Mouse (Mus musculus) MEL (cell line): Measurements from ENCODE around the gene Ssxb8. TPM values are rescaled to one million over a fixed set of nuclear protein-coding genes. Genes with fewer than 3 reads are reported as not detected.
"Not testable (repeated sequence)": the region's sequence is repeated elsewhere in the genome, so short reads cannot be mapped to it uniquely, and the experiment has no call there.

Source experiments
- DNase-seq: peaks from one replicate; pipeline ENCODE4 v3.0.0; 2011; ENCODE audit warnings: low read depth, low spot score
- H3K27ac ChIP-seq: 2 replicates; pipeline ENCODE4 v1.5.1; 2012; ENCODE audit warnings: low read depth, mild to moderate bottlenecking, control low read depth, low read length, moderate library complexity; ENCODE audit not compliant: control insufficient read depth
- H3K27me3 ChIP-seq, 2 experiments: fragments of 150-350 bp in 1 of 2; sonication (generic) in 1 of 2; 2 replicates each; pipeline ENCODE4 v1.6.1; 2012; ENCODE audit warnings: low read length in 2 of 2, mild to moderate bottlenecking in 2 of 2, improper control_type of control experiment in 1 of 2, moderate library complexity in 1 of 2; ENCODE audit not compliant: insufficient read depth in 2 of 2, control insufficient read depth in 1 of 2
- H3K36me3 ChIP-seq, 2 experiments: 2 replicates each; pipeline ENCODE4 v1.6.1; 2012 to 2014; ENCODE audit warnings: low read length in 2 of 2, improper control_type of control experiment in 1 of 2, inconsistent platforms in 1 of 2, mild to moderate bottlenecking in 1 of 2; ENCODE audit not compliant: insufficient read depth in 2 of 2, control insufficient read depth in 1 of 2
- H3K4me1 ChIP-seq, 2 experiments: fragments of 150-350 bp in 1 of 2; sonication (generic) in 1 of 2; 2 replicates each; pipeline ENCODE4 v1.6.1; 2012; ENCODE audit warnings: low read length in 2 of 2, improper control_type of control experiment in 1 of 2, mild to moderate bottlenecking in 1 of 2; ENCODE audit not compliant: insufficient read depth in 2 of 2, control insufficient read depth in 1 of 2
- H3K4me3 ChIP-seq, 2 experiments: fragments of 150-350 bp in 1 of 2; sonication (generic) in 1 of 2; 2 replicates each; pipeline ENCODE4 v1.5.1; 2012; ENCODE audit warnings: low read depth in 2 of 2, low read length in 2 of 2, mild to moderate bottlenecking in 2 of 2, moderate library complexity in 2 of 2, control low read depth in 1 of 2, improper control_type of control experiment in 1 of 2; ENCODE audit not compliant: control insufficient read depth in 1 of 2, insufficient read depth in 1 of 2
- H3K79me2 ChIP-seq: 2 replicates; pipeline ENCODE4 v1.6.1; 2012; ENCODE audit warnings: mild to moderate bottlenecking, low read length, moderate library complexity; ENCODE audit not compliant: control insufficient read depth, poor library complexity, insufficient read depth
- H3K9ac ChIP-seq: 2 replicates; pipeline ENCODE4 v1.6.1; 2012; ENCODE audit warnings: low read depth, mild to moderate bottlenecking, control low read depth, low read length, moderate library complexity; ENCODE audit not compliant: control insufficient read depth, poor library complexity, severe bottlenecking
- H3K9me3 ChIP-seq: fragments of 150-350 bp; sonication (generic); replicated peaks from 2 replicates; pipeline ENCODE4 v1.6.1; 2012; ENCODE audit warnings: mild to moderate bottlenecking, low read length, improper control_type of control experiment, moderate library complexity; ENCODE audit not compliant: insufficient read depth
- BHLHE40 ChIP-seq: IDR thresholded peaks from 2 replicates; pipeline ENCODE4 v1.6.1; 2012; ENCODE audit warnings: low read depth, mild to moderate bottlenecking, inconsistent platforms, low read length, improper control_type of control experiment, borderline replicate concordance
- CHD1 ChIP-seq: IDR thresholded peaks from 2 replicates; pipeline ENCODE4 v1.6.1; 2012; ENCODE audit warnings: low read depth, mild to moderate bottlenecking, inconsistent platforms, low read length, improper control_type of control experiment
- CHD2 ChIP-seq: IDR thresholded peaks from 2 replicates; pipeline ENCODE4 v1.6.1; 2011; ENCODE audit warnings: low read length, improper control_type of control experiment
- CTCF ChIP-seq, 3 experiments: IDR thresholded peaks in 2 of 3; conservative IDR thresholded peaks in 1 of 3; 2 replicates each; pipeline ENCODE4 v1.5.1; 2011 to 2012; ENCODE audit warnings: low read length in 3 of 3, low read depth in 2 of 3, mild to moderate bottlenecking in 2 of 3, improper control_type of control experiment in 1 of 3, inconsistent platforms in 1 of 3, mixed read lengths in 1 of 3, moderate library complexity in 1 of 3; ENCODE audit not compliant: control insufficient read depth in 1 of 3, insufficient read depth in 1 of 3, poor library complexity in 1 of 3, severe bottlenecking in 1 of 3
- ELF1 ChIP-seq: IDR thresholded peaks from 2 replicates; pipeline ENCODE4 v1.6.1; 2014; ENCODE audit warnings: low read depth, mild to moderate bottlenecking, inconsistent platforms, low read length, improper control_type of control experiment, moderate library complexity
- JUND ChIP-seq: IDR thresholded peaks from 2 replicates; pipeline ENCODE4 v1.6.1; 2011; ENCODE audit warnings: low read depth, mild to moderate bottlenecking, improper control_type of control experiment, low read length
- MAX ChIP-seq: IDR thresholded peaks from 2 replicates; pipeline ENCODE4 v1.6.1; 2011; ENCODE audit warnings: low read length, improper control_type of control experiment
- MAZ ChIP-seq: IDR thresholded peaks from 2 replicates; pipeline ENCODE4 v1.6.1; 2012; ENCODE audit warnings: low read depth, mild to moderate bottlenecking, inconsistent platforms, low read length, improper control_type of control experiment
- RAD21 ChIP-seq: IDR thresholded peaks from 2 replicates; pipeline ENCODE4 v1.6.1; 2011; ENCODE audit warnings: mild to moderate bottlenecking, low read depth, low read length, improper control_type of control experiment
- RCOR1 ChIP-seq: IDR thresholded peaks from 2 replicates; pipeline ENCODE4 v1.6.1; 2012; ENCODE audit warnings: low read depth, mild to moderate bottlenecking, inconsistent platforms, low read length, improper control_type of control experiment
- SIN3A ChIP-seq: IDR thresholded peaks from 2 replicates; pipeline ENCODE4 v1.6.1; 2012; ENCODE audit warnings: low read length, improper control_type of control experiment, inconsistent platforms
- SMC3 ChIP-seq: IDR thresholded peaks from 2 replicates; pipeline ENCODE4 v1.6.1; 2011; ENCODE audit warnings: low read depth, low read length, improper control_type of control experiment
- ZC3H11A ChIP-seq: IDR thresholded peaks from 2 replicates; pipeline ENCODE4 v1.6.1; 2012; ENCODE audit warnings: low read depth, mild to moderate bottlenecking, inconsistent platforms, low read length, improper control_type of control experiment
- ZKSCAN1 ChIP-seq: IDR thresholded peaks from 2 replicates; pipeline ENCODE4 v1.6.1; 2012; ENCODE audit warnings: low read depth, mild to moderate bottlenecking, inconsistent platforms, low read length, improper control_type of control experiment, moderate library complexity
- polyA plus RNA-seq, 2 experiments: library from polyadenylated mRNA; stranded (reverse) in 1 of 2; unstranded in 1 of 2; fragments of >175 nt in 1 of 2; fragments of >200 nt in 1 of 2; gene quantifications; 2 replicates each; pipeline versions ENCODE4 v1.2.1 to v1.2.4; 2012; ENCODE audit warnings: low replicate concordance in 2 of 2, low read depth in 1 of 2; ENCODE audit not compliant: insufficient read length in 2 of 2, insufficient read depth in 1 of 2, missing spikeins in 1 of 2
- total RNA-seq: library from RNA; depleted of rRNA; stranded (reverse); fragments of 300-350 nt; gene quantifications from 2 replicates; pipeline ENCODE4 v1.2.3, GENCODE M21; 2012; rRNA removed

Ssxb8 gene
- not detected in 2 replicates for total RNA-seq
- polyA plus RNA-seq, result not detected

- DNase-seq, H3K36me3 ChIP-seq, H3K4me1 ChIP-seq, H3K9ac ChIP-seq, H3K9me3 ChIP-seq, H3K79me2 ChIP-seq, H3K27me3 ChIP-seq, H3K4me3 ChIP-seq, H3K27ac ChIP-seq: not testable (repeated sequence)
Observed at GRCm38 (mm10) chrX:8690744-8691143, at the start of gene Ssxb8. Ssxb8 (minus strand) TSS chrX:8690844.

DNA sequence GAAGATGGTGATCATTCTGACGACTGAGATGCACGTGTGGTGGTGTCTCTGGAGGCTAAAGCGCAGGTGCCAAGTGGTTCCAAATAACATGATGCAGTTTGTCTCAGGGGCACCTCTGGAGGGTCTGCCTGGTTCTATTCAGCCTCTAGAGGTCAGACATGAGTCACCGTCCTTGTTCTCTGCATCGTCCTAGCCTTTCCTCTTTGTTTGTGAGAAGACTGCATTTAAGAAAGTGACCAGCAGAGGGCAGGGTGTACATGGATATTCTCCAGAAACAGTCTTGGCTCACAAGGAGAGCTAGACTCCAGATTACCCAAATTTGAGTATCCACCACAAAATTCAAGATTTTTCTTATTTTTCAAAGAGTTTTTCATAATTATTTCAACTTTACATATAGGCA is 42.3 kb upstream of the Ssxb8 start:
- TF ChIP-seq CTCF (IDR thresholded peaks at IDR 0.05 in 2 of 3, conservative IDR thresholded peaks at IDR 0.05 in 1 of 3; ENCODE audit: control insufficient read depth in 1 of 3, insufficient read depth in 1 of 3, low read depth in 2 of 3, low read length in 3 of 3, poor library complexity in 1 of 3, severe bottlenecking in 1 of 3) (peak; percentile 60 to 98 (median 88)), SMC3 (peak; percentile 66), ZC3H11A (peak; percentile 38; the same call in 1 of the 2 replicates), JUND (0 out of 2 replicates have a peak, but pooled peaks have one; percentile 33), BHLHE40 (no peak), RAD21 (peak; percentile 64), ELF1 (no peak)
- no peak overlapping the region for H3K4me3 ChIP-seq
- no peaks in the 10 kb centered on the region for H3K79me2 ChIP-seq
- H3K9me3 ChIP-seq, result no peaks in the 10 kb centered on the region
- no peaks in the 10 kb centered on the region for H3K36me3 ChIP-seq
- DNase-seq, result peak; percentile 89
- H3K4me1 ChIP-seq, result peaks cover 0 to 6% of the 10 kb centered on the region in 2 experiments; a peak in 1 of 4 replicates
- no peaks in the 10 kb centered on the region; a peak in 1 of 4 replicates for H3K27me3 ChIP-seq
- no peak overlapping the region for H3K27ac ChIP-seq
- H3K9ac ChIP-seq, result no peak overlapping the region

- TF ChIP-seq SIN3A (no peak), ZKSCAN1 (no peak), MAZ (no peak), CHD2 (no peak), RCOR1 (no peak), CTCF (IDR thresholded peaks at IDR 0.05 in 2 of 3, conservative IDR thresholded peaks at IDR 0.05 in 1 of 3; ENCODE audit: control insufficient read depth in 1 of 3, insufficient read depth in 1 of 3, low read depth in 2 of 3, low read length in 3 of 3, poor library complexity in 1 of 3, severe bottlenecking in 1 of 3) (no peak), MAX (no peak), CHD1 (no peak)
- no peak overlapping the region for H3K9ac ChIP-seq
- no peaks in the 10 kb centered on the region for H3K79me2 ChIP-seq
- no peak for DNase-seq
- H3K36me3 ChIP-seq, result no peaks in the 10 kb centered on the region
- H3K4me1 ChIP-seq, result no peaks in the 10 kb centered on the region
- no peaks in the 10 kb centered on the region for H3K9me3 ChIP-seq
- no peaks in the 10 kb centered on the region for H3K27me3 ChIP-seq
- no peak overlapping the region for H3K27ac ChIP-seq
- no peak overlapping the region for H3K4me3 ChIP-seq
Observed at GRCm38 (mm10) chrX:8663085-8663484, 27.6 kb downstream of the Ssxb8 start.

Other genes starting within 250 kb of the Ssxb8 start
- gene Ssxb2, start 229.1 kb downstream of the Ssxb8 start, total RNA-seq, result not detected in 2 replicates
- not detected for gene Ssxb2, start 229.1 kb downstream of the Ssxb8 start, polyA plus RNA-seq
- gene Gm14459, start 165.9 kb downstream of the Ssxb8 start, total RNA-seq, result not detected in 2 replicates
- gene Gm14459, start 165.9 kb downstream of the Ssxb8 start, polyA plus RNA-seq, result not detected
- gene Ssxb6, start 142.6 kb downstream of the Ssxb8 start, total RNA-seq, result not detected in 2 replicates
- gene Ssxb6, start 142.6 kb downstream of the Ssxb8 start, polyA plus RNA-seq, result not detected
- not detected in 2 replicates for gene Ssxb3, start 99.0 kb downstream of the Ssxb8 start, total RNA-seq
- gene Ssxb3, start 99.0 kb downstream of the Ssxb8 start, polyA plus RNA-seq, result not detected
- not detected in 2 replicates for gene Ssx9, start 57.6 kb upstream of the Ssxb8 start, total RNA-seq
- not detected for gene Ssx9, start 57.6 kb upstream of the Ssxb8 start, polyA plus RNA-seq
- not detected in 2 replicates for gene Ssxb5, start 112.8 kb upstream of the Ssxb8 start, total RNA-seq
- gene Ssxb5, start 112.8 kb upstream of the Ssxb8 start, polyA plus RNA-seq, result not detected
- not detected in 2 replicates for gene Gm6592, start 153.2 kb upstream of the Ssxb8 start, total RNA-seq
- gene Gm6592, start 153.2 kb upstream of the Ssxb8 start, polyA plus RNA-seq, result not detected
- gene Gm5751, start 183.4 kb upstream of the Ssxb8 start, total RNA-seq, result 1.3 and 2.0 TPM in 2 replicates
- 1 to 10 TPM in 1 of 2 experiments, not detected in 1; 2.1 TPM for gene Gm5751, start 183.4 kb upstream of the Ssxb8 start, polyA plus RNA-seq
- gene B630019K06Rik, start 201.5 kb upstream of the Ssxb8 start, total RNA-seq, result not detected in 2 replicates
- under 1 TPM in 1 of 2 experiments, not detected in 1; 0.03 TPM for gene B630019K06Rik, start 201.5 kb upstream of the Ssxb8 start, polyA plus RNA-seq